Mouse (Mus musculus) heart, adult 11 months (tissue): ENCODE measurements around the gene Aip.
A peak's percentile ranks its signal among the peaks of the same experiment; 100 is the strongest.
"Not testable (repeated sequence)": the region's sequence is repeated elsewhere in the genome, so short reads cannot be mapped to it uniquely, and the experiment has no call there.

Source experiments
- DNase-seq: peaks from one replicate; pipeline ENCODE4 v3.0.0; 2022

Gene Aip

DNA sequence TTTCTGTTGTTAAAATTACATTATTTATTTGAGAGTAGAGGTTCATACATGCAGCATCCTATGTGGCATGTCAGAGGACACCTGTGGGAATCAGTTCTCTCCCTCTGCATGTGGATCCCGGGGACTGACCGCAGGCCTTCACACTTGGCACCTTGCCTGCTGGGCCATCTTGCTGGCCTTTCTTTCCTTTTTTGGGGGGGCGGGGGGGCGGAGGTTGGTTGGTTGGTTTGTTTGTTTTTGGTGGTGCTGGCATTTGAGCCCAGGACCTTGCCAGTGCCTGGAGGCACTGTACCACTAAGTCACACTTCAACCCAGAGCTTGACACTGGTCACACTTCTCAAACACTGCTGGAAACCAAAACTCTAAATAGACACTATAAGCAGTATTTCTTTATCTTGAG, 8.7 kb upstream of the Aip start:
- DNase-seq = no peak

DNA sequence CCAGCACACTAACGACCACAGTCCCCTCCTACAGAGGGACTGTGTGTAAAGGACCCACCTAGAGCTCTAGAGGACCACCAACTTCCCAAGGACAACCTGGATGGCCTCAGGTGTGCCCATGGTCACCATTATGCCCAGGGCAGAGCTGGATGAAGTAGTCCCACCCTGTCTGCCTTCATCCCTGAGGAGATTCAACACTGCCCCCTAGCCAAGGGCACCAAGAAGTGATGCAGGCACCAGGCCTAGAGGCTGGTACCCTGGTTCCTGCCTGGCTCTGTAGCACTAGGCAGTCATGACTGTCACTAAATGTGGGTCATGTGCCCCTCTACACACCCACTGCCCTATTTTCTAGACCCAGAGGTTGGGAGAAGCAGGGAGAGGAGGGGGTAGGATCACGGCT, 6.1 kb upstream of the Aip start:
- no peak for DNase-seq

DNA sequence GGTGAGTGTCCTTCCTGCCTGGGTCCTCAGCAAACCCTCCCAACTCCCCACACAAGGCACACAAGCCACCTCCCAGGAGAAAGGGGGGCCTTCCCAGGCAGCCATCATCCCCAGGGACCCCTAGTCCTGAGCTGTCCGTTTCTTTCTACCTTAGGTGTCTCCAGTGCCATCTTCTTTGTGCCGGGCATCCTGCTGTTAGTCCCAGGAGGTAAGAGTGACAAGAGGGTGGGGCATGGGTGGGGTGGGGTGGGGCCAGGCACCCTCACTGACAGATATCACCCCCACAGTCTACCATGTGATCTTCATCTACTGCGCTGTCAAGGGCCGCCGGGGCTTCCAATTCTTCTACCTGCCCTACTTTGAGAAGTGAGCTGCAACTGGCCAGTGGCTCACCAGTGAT, 5.4 kb upstream of the Aip start:
- DNase-seq = no peak

DNA sequence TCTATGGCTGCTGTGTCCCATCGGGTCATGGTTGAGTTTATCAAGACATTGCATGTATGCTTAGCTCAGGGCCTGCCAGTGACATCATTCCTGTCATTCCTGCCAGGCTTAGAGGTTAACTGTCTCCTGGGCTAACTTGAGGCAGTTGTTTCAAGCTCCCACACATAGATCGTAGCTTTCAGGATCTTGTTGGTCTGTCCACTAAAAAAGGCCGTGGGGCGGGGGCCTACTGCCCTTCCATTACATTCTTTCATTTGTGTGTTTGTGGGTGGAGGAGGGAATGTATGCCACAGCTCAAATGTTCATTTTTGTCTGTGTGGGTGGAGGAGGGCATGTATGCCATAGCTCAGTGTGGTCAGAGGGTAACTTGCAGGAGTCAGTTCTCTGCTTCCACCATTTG, 4.4 kb upstream of the Aip start:
- no peak for DNase-seq

DNA sequence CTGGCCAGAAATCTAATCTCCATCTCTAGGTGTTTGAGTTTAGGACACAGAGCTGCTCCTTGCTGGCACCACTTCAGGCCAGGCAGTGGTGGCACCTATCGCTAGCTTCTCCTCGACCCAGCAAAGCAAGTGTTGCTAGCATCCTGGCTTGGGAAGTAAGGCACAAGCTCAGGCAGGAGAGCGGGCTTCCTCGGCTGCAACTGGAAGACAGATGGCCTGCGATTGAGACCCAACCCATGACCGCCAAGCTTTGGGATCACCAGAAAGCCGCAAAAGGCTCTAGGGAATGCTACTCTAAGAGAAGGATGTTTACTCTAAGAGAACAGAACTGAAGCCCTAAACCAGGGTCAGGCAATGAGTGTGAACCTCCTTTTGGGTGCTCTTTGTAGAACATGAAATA, 3.8 kb upstream of the Aip start:
- DNase-seq = peak; percentile 94

DNA sequence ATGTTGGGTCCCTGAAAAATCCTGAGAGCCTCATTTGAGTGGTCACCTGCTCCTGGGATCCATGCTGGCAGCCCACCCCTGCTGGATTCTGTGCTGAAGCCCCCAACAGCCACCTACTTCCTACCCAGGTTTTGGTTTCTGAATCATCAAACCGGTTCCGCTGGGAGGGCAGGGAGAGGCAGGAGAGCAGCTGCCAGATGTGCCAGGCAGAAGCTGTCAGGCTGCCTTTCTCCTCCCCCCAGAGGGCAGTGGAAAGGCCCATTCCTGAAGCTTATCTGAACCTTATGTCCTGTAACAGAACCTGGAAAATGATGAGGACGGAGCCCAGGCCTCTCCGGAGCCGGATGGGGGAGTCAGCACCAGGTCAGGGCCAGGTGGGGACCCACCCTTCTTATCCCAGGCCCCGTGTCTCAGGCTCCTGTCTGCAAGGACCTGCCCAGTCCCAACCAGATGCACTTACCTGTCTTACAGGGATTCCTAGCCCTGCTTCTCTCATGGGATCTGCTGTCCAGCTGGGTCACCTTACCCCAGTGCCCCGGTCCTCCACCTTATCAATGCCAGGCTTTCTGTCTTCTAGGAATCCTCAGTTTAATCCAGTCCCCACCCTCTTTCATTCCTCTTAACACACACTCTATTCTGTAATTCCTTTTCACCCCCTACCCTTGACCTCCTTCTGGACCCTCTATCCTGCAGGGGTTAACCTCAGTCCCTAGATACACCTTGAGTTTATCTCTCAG, 1.3 kb upstream of the Aip start:
- DNase-seq = peak; percentile 96

DNA sequence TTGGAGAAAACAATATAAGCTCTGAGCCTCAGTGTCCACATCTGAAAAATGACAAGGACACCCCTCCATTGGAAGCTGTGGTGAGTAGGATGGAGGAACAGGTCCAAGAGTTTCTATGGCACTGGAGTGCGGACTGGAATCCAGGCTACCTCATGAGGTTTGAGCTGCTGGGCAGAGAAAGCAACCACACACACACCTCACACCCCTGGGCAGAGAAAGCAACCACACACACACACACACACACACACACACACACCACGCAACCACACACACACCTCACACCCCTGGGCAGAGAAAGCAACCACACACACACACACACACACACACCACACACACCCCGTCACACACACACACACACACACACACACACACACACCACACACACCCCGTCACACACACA, 390 bp downstream of the Aip start:
- DNase-seq = not testable (repeated sequence)

DNA sequence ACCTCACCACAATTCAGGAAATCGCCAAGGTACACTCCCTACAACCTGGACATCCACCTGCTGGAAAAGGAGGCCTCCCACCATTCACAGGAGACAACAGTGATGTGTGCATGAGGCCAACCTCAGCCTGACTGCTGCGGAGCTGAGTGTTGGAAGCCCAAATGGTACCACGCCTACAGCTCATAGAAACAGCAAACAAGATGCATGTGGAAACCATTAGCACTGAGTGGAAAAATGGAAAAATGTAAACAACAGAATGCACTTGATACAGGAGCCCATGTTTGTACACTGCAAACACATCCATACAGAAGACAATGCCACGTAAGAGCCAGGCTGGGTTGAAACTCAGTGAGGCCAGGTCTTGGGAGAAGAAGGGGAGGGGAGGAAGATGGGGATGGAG, 1.2 kb downstream of the Aip start:
- DNase-seq = no peak

DNA sequence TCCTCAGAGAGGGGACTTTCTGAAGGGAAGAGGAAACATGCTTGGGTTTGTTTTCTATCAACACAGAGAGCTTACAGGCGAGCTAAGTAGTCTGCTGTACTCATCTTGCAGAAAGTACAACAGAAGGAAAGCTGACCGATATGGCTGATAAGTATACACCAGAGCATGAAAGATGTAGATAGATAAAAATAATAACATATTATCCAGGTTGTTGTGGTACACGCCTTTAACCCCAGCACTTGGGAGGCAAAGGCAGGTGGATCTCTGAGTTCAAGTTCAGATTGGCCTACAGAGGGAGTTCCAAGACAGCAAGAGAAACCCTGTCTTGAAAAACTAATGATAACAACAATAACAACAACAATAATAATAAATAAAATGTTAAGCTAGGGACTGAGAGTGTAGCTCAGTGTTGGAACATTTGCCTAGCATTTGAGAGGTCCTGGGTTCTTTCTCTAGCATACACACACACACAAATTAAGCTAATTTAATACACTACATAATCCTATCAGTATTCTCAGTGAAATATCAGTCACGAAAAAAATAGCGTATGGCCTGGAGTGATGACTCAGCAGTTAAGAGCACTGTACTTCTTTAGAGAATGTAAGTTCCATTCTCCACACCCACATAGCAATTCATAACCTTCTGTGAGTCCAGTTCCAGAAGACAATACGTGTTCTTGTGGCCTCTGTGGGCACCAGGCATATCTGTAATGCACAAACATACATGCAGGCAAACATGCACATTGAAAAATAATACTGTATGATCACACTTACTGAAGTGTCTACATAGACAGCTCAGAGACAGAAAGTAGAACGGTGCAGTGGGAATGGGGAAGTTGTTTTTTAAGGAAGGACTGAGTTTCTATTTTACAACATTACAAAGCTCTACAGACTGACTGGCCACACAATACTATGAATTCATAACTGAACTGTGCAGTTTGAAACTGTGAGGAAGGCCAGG, 3.0 kb downstream of the Aip start:
- no peak for DNase-seq

DNA sequence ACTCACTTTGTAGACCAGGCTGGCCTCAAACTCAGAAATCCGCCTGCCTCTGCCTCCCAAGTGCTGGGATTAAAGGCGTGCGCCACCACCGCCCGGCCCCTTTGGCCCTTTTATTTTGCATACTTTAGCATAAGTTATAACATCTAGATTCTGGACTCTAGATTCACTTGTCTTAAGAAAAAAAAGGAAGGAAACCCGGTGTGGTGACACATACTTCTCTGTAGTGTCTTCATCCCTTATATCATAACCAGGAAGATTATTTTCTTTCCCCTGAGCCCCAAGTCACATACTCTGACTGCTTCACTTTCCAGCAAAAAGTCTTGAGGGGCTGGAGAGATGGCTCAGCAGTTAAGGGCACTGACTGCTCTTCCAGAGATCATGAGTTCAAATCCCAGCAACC, 3.8 kb downstream of the Aip start:
- DNase-seq = not testable (repeated sequence)

DNA sequence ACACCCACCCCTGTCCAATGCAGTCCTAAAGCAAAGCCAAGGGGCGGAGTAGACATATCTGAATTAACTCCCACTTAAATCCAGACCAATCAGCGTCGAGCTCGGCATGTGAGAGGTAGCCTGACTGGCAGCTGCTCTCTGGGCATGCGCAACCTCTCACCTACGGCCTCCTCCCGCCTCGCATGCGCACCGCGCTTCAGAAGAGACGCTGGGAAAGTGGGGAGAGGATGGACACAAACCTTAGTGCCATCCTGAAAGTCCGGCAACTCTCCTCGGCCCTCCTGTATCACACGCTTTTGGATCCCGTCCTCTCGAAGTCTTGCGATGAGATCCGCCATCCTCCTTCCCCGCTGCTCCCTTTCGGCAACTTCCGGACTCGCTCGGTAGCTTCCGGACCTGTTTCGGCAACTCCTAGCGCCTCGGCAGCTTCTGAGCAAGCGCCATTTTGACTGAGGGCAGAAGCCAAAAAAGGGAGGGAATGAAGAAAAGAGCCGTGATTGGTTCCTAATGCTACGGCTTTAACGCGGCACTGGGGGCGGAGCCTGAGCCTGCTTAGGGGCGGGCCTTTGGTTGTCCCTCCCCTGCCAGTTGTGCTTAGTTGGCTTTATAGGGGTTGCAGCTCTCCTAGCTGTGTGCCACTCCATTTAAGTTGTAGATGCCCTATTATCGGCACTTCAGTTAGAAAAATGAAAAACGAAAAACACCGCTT, 4.4 kb downstream of the Aip start:
- peak; percentile 100 for DNase-seq

DNA sequence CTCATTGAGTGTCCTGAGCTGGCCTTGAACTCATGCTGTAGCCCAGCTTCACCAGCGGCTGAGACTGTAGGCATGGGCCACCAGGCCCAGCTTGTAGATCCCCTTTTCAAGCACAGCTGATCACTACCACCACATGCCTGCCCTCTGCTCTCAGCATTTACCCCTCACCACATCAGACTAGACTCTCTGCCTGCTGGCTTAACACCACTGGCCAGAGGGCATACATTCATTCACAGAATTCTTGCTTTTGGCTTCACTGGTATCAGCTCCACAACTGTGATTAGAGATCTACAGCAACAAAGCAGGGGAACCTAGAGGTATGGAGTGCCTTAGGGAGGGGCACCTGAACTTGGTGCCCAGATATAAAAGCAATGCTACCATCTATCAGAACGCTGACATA, 5.2 kb downstream of the Aip start:
- DNase-seq = no peak

DNA sequence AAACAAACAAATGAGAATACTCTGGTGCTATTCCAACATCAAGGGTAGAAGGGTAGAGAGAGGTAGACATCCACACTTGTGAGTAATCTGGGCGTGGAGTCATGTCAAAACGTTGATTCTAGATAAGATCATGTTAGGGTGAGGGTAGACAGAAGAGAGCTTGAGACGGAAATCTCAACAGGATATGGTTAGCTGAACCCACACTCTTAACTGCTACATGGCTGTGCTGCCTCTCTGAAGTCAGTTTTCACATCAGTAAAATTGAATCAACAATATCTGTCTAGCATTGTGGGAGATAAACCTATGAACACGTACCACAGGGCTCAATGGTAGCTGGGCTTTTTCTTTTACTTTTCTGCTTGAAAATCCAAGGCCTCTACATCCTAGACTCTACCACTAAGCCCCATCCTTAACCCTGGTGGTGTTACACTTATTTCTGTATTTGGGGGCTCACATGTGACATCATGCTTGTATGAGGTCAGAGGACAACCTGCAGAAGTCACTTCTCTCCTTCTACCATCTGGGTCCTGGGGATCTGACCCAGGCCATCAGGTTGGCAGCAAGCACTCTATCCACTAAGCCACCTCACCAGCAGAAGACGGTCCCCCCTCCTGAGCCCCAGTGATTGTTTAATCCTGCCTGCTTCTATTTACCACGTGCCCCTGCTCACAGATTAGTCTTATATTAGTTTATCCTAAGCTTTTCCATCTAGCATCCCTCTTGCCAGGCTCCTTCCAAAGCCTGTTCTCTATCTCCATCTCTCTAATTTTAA, 5.8 kb downstream of the Aip start:
- DNase-seq = no peak

DNA sequence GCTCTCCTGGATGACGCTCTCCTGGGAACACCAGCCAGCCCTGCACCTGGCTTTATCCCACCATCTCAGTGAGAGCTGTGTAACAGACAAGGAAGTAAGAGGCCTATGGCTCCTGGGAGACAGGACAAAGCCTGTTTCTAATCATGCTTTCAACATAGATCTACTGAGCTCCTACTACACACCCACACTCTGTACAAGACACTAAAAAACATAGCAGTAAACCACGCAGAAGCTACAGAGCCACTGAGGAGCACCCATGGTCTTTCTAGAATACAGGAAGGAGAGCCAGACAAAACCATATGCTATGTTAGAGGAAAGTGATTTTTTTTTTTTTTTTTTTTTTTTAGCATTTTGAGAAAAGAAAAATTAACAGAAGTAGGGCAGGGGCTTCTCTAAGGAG, 7.3 kb downstream of the Aip start:
- no peak for DNase-seq

DNA sequence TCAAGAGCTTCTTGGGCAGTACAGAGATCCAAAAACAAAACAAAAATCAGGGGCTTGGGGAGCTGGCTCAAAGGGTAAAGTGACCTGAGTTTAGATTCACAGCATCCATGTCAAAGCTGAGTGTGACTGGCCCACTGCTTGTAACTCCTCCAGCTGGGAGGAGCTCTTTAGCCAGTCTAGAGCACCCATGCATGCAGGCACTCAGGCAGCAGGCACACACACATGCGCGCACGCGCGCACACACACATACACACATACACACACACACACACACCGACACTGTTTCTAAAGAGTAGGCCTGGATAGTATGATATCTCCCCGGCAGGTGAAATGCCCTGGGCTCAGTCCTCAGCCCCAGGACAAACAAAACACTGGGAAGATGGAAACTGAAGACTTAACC, 8.7 kb downstream of the Aip start:
- no peak for DNase-seq

DNA sequence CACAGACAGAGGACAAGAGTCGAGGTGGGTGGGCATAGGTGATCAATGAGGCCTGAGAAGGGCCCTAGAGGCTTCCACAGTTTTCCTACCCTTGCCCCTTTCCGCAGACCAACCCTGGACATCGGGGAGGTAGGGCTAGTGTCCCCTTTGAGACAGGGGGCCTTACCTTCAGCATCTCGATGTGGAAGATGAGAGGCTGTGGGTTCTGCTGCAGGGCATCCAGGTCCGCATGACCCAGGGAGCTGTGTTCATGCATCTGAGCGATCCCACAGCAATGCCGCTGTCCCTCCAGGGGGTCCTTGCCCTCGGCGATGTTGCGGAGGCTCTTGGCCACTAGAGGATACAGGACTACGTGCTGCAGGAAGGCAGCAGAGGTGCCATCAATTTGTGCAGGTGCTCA, 9.8 kb downstream of the Aip start:
- peak; percentile 92 for DNase-seq

DNA sequence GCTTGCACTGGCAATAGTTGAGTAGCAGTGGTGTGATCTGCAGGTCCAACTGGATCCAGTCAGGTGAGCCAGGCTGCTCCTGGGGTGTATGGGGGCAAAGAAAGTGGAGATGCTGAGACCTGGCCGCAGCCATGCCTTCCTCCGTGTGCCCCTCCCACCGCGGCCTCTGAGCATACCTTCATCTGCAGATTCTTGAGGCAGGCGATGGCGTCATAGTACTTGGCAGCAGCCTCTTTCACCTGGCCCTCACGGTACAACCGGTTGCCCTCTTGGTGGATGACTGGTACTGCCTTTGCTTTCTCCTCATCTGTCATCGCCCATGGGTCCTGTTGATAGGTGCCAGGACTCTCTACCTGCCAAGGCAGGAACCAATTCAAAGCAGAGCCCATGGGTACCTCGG, 10.5 kb downstream of the Aip start:
- peak; percentile 81 for DNase-seq

DNA sequence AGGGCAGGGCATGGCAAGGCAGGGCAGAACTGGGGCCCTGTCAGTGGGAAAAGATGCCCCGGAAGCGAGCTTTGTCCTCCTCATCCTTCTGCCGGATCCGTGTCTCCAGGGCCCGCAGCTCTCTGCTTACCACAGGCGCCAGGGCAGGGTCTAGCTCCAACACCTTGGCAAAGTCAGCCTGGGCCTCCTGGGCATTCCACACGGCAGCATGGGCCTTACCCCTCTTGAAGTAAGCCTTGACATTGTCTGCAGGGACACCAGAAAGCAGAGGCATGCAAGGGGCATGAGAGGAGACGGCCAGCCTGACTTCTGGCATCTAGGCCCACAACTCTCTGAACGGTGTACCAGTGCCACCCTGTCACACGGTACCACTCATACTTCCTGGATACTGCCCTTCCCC, 11.1 kb downstream of the Aip start:
- DNase-seq = peak; percentile 92

DNA sequence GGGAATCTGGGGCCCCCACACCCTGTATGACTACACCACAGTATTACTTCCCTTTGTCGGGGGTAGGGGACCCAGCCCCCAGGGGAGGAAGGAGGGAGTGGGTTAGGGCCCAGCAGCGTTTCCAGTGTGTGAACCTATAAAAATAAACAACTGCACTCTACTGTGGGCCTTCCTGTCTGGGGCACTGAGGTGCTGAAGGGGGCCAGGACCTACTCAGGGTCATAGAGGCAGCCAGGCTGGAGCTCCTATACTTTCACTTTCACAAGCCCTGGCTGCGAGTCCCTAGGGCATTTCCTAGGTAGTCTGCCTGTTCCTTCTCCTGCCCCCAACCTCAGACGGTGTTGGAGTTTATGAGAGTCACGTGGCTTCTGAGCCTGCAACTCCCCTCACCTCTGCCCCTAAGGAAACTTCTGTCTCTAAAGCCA, 11.8 kb downstream of the Aip start:
- DNase-seq = peak; percentile 97

DNA sequence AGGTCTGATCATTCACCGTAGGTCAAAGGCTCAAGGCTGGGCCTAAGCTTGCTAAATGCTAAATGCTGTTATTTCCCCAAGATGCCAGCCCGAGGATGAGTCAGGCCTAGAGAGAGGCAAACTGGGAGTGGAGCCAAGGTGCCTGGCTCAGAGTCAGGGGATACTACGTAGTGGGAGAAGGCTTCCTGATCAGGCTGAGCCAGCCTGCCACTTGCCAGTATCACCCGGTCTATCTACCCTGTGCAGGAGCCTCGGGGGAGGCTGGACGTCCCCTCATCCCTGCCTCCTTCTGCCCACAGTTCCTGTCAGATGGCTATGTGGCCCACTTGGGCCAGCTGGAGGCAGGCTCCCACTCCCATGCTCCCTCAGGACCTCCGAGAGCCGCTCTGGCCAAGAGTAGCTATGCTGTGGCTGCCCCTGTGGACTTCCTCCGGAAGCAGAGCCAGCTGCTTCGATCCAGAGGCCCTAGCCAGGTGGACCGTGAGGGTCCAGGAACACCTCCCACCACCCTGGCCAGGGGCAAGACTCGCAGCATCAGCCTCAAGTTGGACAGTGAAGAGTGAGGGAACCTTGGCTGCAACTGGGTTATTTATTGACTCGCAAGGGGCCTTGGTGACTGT, 12.4 kb downstream of the Aip start:
- peak; percentile 98 for DNase-seq

DNA sequence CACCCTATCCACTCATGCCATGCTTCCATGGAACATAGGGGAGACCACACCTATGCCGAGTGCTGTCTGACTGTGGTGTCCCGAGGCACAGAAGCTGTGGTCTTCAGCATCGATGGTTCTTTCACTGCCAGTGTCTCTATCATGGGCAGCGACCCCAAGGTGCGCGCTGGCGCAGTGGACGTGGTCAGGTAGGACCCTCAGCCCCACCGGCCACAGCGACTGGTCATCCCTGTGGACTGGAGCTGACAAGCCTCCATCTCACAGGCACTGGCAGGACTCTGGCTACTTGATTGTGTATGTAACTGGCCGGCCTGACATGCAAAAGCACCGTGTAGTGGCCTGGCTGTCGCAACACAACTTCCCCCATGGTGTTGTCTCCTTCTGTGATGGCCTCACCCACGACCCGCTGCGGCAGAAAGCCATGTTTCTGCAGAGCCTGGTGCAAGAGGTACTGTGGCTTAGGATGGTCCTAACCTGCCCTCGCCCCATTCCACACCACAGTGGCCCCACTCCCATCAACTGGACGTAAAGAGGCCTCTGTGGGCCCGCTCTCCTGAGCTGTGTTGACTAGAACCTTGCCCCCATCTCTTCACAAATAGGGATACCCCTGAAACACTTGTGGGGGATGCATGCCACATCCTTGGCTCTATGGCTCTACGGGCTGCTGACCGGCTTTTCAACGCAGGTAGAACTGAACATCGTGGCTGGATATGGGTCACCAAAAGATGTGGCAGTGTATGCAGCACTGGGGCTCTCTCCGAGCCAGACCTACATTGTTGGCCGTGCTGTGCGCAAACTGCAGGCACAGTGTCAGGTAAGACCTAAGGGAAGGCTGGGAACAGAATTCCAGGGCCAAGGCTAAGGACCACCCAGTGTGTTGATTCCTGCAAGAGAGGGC, 13.3 kb downstream of the Aip start:
- DNase-seq = peak; percentile 93
